8 mouse cellular contexts compared by ENCODE assay signal in genomic region chr11:115421328-115421727, GRCm38 (mm10). TPM values are rescaled to one million over a fixed set of nuclear protein-coding genes. Genes with fewer than 3 reads are reported as not detected.
A peak's percentile ranks its signal among the peaks of the same experiment; 100 is the strongest.
DNase-seq lines count a peak whose midpoint lies in the region; ATAC-seq and TF ChIP-seq lines count a peak whose summit lies in the region.

No protein-coding gene starts in this region.

- 57% methylated on average over 1 of the region's 1 CpGs for WGBS in lung, embryonic 15.5 days
- WGBS in limb, embryonic 10.5 days = 89% methylated on average over 1 of the region's 1 CpGs
- WGBS in small intestine, adult 2 months = 34% methylated on average over 1 of the region's 1 CpGs

- peaks cover 11% of the 10 kb centered on the region for H3K36me3 ChIP-seq in lung, embryonic 15.5 days
- H3K36me3 ChIP-seq in limb, embryonic 10.5 days = peaks cover 57% of the 10 kb centered on the region
- H3K36me3 ChIP-seq in small intestine, adult 2 months (ENCODE audit: control insufficient read depth, insufficient read depth, low read length) = peaks cover 31% of the 10 kb centered on the region

- no peak for TF ChIP-seq CTCF in small intestine, adult 2 months (IDR thresholded peaks at IDR 0.05; ENCODE audit: extremely low read depth, insufficient read length, insufficient replicate concordance, low read depth, low read length)

- H3K4me2 ChIP-seq in lung, embryonic 15.5 days = peak overlapping the region; percentile 93

- no peaks in the 10 kb centered on the region for H3K9me3 ChIP-seq in lung, embryonic 15.5 days
- no peaks in the 10 kb centered on the region for H3K9me3 ChIP-seq in limb, embryonic 10.5 days (replicated peaks)

- no peaks in the 10 kb centered on the region for H3K27me3 ChIP-seq in lung, embryonic 15.5 days
- no peaks in the 10 kb centered on the region for H3K27me3 ChIP-seq in limb, embryonic 10.5 days (ENCODE audit: low read depth, poor library complexity, severe bottlenecking)
- no peaks in the 10 kb centered on the region for H3K27me3 ChIP-seq in small intestine, adult 2 months (ENCODE audit: control insufficient read depth, insufficient read depth, low read length)

- 0 out of 2 replicates have a peak overlapping the region, but pooled peaks have one; percentile 97 for H3K9ac ChIP-seq in lung, embryonic 15.5 days

- H3K4me1 ChIP-seq in lung, embryonic 15.5 days = peaks cover 32% of the 10 kb centered on the region
- peaks cover 25% of the 10 kb centered on the region for H3K4me1 ChIP-seq in limb, embryonic 10.5 days
- H3K4me1 ChIP-seq in small intestine, adult 2 months (ENCODE audit: control insufficient read depth, insufficient read depth, insufficient read length, low read length) = peaks cover 17% of the 10 kb centered on the region; the same call in 1 of the 2 replicates

- no peak for TF ChIP-seq POLR2A in small intestine, adult 2 months (IDR thresholded peaks at IDR 0.05; ENCODE audit: low read depth, low read length)

- H3K27ac ChIP-seq in lung, embryonic 15.5 days = no peak overlapping the region
- H3K27ac ChIP-seq in limb, embryonic 10.5 days = peak overlapping the region; percentile 97; the same call in 1 of the 2 replicates
- peak overlapping the region; percentile 13; the same call in 1 of the 2 replicates for H3K27ac ChIP-seq in small intestine, adult 2 months (ENCODE audit: insufficient read depth, low read depth, low read length)

- peak; percentile 47 for DNase-seq in adrenal gland, adult 2 months
- DNase-seq in adrenal gland, adult 18-20 months (ENCODE audit: low spot score in 2 of 2) = no peak
- no peak for DNase-seq in lung, postnatal 25 days (ENCODE audit: low spot score)
- no peak for DNase-seq in limb, embryonic 10.5 days (ENCODE audit: low spot score)
- DNase-seq in right cerebral cortex, postnatal 10 days (ENCODE audit: low spot score in 2 of 2) = no peak
- DNase-seq in urinary bladder, postnatal 25 days (ENCODE audit: low spot score) = no peak

- ATAC-seq in lung, embryonic 15.5 days (ENCODE audit: borderline replicate concordance, extremely low read depth, low FRiP score, low TSS enrichment) = no peak

- peak overlapping the region; percentile 96 for H3K4me3 ChIP-seq in lung, embryonic 15.5 days
- peak overlapping the region; percentile 87 for H3K4me3 ChIP-seq in limb, embryonic 10.5 days
- no peak overlapping the region for H3K4me3 ChIP-seq in small intestine, adult 2 months (ENCODE audit: low read depth, low read length)

RNA-seq across cellular contexts. Expression of gene Kctd2, which starts 1.4 kb away (rescaled TPM):
- 10 to 100 TPM; 52.1 to 72.0 TPM for total RNA-seq in adrenal gland, adult 2 months (2021)
- 62.9 and 80.0 TPM in 2 replicates for polyA plus RNA-seq in adrenal gland, adult 2 months (2012; rRNA removed)
- total RNA-seq in adrenal gland, adult 18-20 months (2021) = 10 to 100 TPM; 44.1 to 71.4 TPM
- 16.3 and 17.8 TPM in 2 replicates for polyA plus RNA-seq in lung, embryonic 15.5 days (2015; fragmentation: Nextera tagmentation; extraction: Ambion mirVana)
- polyA plus RNA-seq in limb, embryonic 10.5 days (2016; fragmentation: Nextera tagmentation; extraction: Ambion mirVana) = 13.6 and 18.3 TPM in 2 replicates
- 13.4 and 27.3 TPM in 2 replicates for polyA plus RNA-seq in small intestine, adult 2 months (2012; rRNA removed)

RNA-seq across cellular contexts. Expression of gene Atp5h, which starts 1.6 kb away (rescaled TPM):
- total RNA-seq in adrenal gland, adult 2 months (2021) = 100 to 1,000 TPM; 734 to 761 TPM
- polyA plus RNA-seq in adrenal gland, adult 2 months (2012; rRNA removed) = 14.2 and 14.9 TPM in 2 replicates
- 100 to 1,000 TPM; 595 to 747 TPM for total RNA-seq in adrenal gland, adult 18-20 months (2021)
- 787 and 840 TPM in 2 replicates for polyA plus RNA-seq in lung, embryonic 15.5 days (2015; fragmentation: Nextera tagmentation; extraction: Ambion mirVana)
- polyA plus RNA-seq in limb, embryonic 10.5 days (2016; fragmentation: Nextera tagmentation; extraction: Ambion mirVana) = 862 and 900 TPM in 2 replicates
- 50.8 and 61.5 TPM in 2 replicates for polyA plus RNA-seq in small intestine, adult 2 months (2012; rRNA removed)

RNA-seq across cellular contexts. Expression of gene Mrpl58, which starts 17.8 kb away (rescaled TPM):
- total RNA-seq in adrenal gland, adult 2 months (2021) = 100 to 1,000 TPM; 163 to 165 TPM
- polyA plus RNA-seq in adrenal gland, adult 2 months (2012; rRNA removed) = 96.1 and 100 TPM in 2 replicates
- 100 to 1,000 TPM; 133 to 137 TPM for total RNA-seq in adrenal gland, adult 18-20 months (2021)
- 204 and 222 TPM in 2 replicates for polyA plus RNA-seq in lung, embryonic 15.5 days (2015; fragmentation: Nextera tagmentation; extraction: Ambion mirVana)
- polyA plus RNA-seq in limb, embryonic 10.5 days (2016; fragmentation: Nextera tagmentation; extraction: Ambion mirVana) = 202 and 220 TPM in 2 replicates
- 42.0 and 45.8 TPM in 2 replicates for polyA plus RNA-seq in small intestine, adult 2 months (2012; rRNA removed)

RNA-seq across cellular contexts. Expression of gene Trim80, which starts 19.0 kb away (rescaled TPM):
- total RNA-seq in adrenal gland, adult 2 months (2021) = under 1 TPM; 0.14 to 0.52 TPM
- polyA plus RNA-seq in adrenal gland, adult 2 months (2012; rRNA removed) = 0.55 and 0.59 TPM in 2 replicates
- under 1 TPM; 0.20 to 0.61 TPM for total RNA-seq in adrenal gland, adult 18-20 months (2021)
- not detected in 2 replicates for polyA plus RNA-seq in lung, embryonic 15.5 days (2015; fragmentation: Nextera tagmentation; extraction: Ambion mirVana)
- polyA plus RNA-seq in limb, embryonic 10.5 days (2016; fragmentation: Nextera tagmentation; extraction: Ambion mirVana) = 0.18 and 0.26 TPM in 2 replicates
- polyA plus RNA-seq in small intestine, adult 2 months (2012; rRNA removed) = 1.5 and 4.7 TPM in 2 replicates

RNA-seq across cellular contexts. Expression of gene Cdr2l, which starts 39.6 kb away (rescaled TPM):
- 100 to 1,000 TPM in 1 of 2 experiments, 10 to 100 TPM in 1; 67.8 to 169 TPM for total RNA-seq in adrenal gland, adult 2 months (2021)
- 63.0 and 75.9 TPM in 2 replicates for polyA plus RNA-seq in adrenal gland, adult 2 months (2012; rRNA removed)
- total RNA-seq in adrenal gland, adult 18-20 months (2021) = 100 to 1,000 TPM; 159 to 181 TPM
- polyA plus RNA-seq in lung, embryonic 15.5 days (2015; fragmentation: Nextera tagmentation; extraction: Ambion mirVana) = 13.7 and 15.3 TPM in 2 replicates
- polyA plus RNA-seq in limb, embryonic 10.5 days (2016; fragmentation: Nextera tagmentation; extraction: Ambion mirVana) = 15.2 and 16.4 TPM in 2 replicates
- 3.8 and 4.2 TPM in 2 replicates for polyA plus RNA-seq in small intestine, adult 2 months (2012; rRNA removed)

Comparison
In these comparisons a context has a peak if more than half of its experiments do, and no peak if none do; other contexts are left out.
1. RNA of gene Atp5h, which starts 1.6 kb away (polyA plus RNA-seq): 862 to 900 TPM in limb, embryonic 10.5 days and 787 to 840 TPM in lung, embryonic 15.5 days; 50.8 to 61.5 TPM in small intestine, adult 2 months and 14.2 to 14.9 TPM in adrenal gland, adult 2 months; every median in the first group is over 10 times any median in the second.